Mouse (Mus musculus) embryonic facial prominence, embryonic 10.5 days (tissue): ENCODE data around the gene Wrap53. TPM values are rescaled to one million over a fixed set of nuclear protein-coding genes. Genes with fewer than 3 reads are reported as not detected.

ENCODE experiments used
- DNase-seq: peaks from one replicate; pipeline ENCODE4 v3.0.0-alpha.2; 2017; ENCODE audit warnings: low spot score
- H3K27ac ChIP-seq: fragments of 300-500 bp; sonication (generic); replicated peaks from 2 replicates; pipeline ENCODE4 v1.5.1; 2016; ENCODE audit warnings: mild to moderate bottlenecking
- H3K27me3 ChIP-seq: fragments of 300-500 bp; sonication (generic); replicated peaks from 2 replicates; pipeline ENCODE4 v1.6.1; 2016; ENCODE audit warnings: low read depth, mild to moderate bottlenecking; ENCODE audit not compliant: poor library complexity, severe bottlenecking
- H3K36me3 ChIP-seq: fragments of 300-500 bp; sonication (generic); replicated peaks from 2 replicates; pipeline ENCODE4 v1.6.1; 2016; ENCODE audit warnings: mild to moderate bottlenecking, moderate library complexity
- H3K4me1 ChIP-seq: fragments of 300-500 bp; sonication (generic); 2 replicates; pipeline ENCODE4 v1.6.1; 2016
- H3K4me3 ChIP-seq: fragments of 300-500 bp; sonication (generic); 2 replicates; pipeline ENCODE4 v1.5.1; 2016; ENCODE audit warnings: mild to moderate bottlenecking, moderate library complexity
- H3K9me3 ChIP-seq: fragments of 300-500 bp; sonication (generic); 2 replicates; pipeline ENCODE4 v1.6.1; 2016; ENCODE audit warnings: mild to moderate bottlenecking
- WGBS: fragments of 180-500 bp; shearing (Covaris S2); methylation state at CpG from one replicate; pipeline ENCODE4 v1.1.7; 2016; 5-methylcytosine and 5-hydroxymethylcytosine counted together
- polyA plus RNA-seq: library from polyadenylated mRNA; unstranded; fragments of >200 nt; fragmentation: Nextera tagmentation; extraction: Ambion mirVana; gene quantifications from 2 replicates; pipeline ENCODE4 v1.2.1, GENCODE M21; 2016

The Wrap53 gene
- polyA plus RNA-seq, 1 experiment from 2014 or later, result 43.5 TPM

GRCm38 (mm10) chr11:69580572-69581146 lies 604 bp upstream of the Wrap53 start:
- Histone ChIP-seq H3K4me3 (peak overlapping the region; percentile 91), H3K4me1 (peaks cover 40% of the 10 kb centered on the region), H3K27ac (peak overlapping the region; percentile 93), H3K9me3 (no peaks in the 10 kb centered on the region), H3K27me3 (no peaks in the 10 kb centered on the region), H3K36me3 (peaks cover 46% of the 10 kb centered on the region)
- DNase-seq, result no peak
- WGBS, result under 1% methylated on average over 25 of the region's 25 CpGs

- H3K27ac ChIP-seq, result peak overlapping the region; percentile 93
- H3K36me3 ChIP-seq, result peaks cover 51% of the 10 kb centered on the region
- H3K4me3 ChIP-seq, result peak overlapping the region; percentile 91
- H3K27me3 ChIP-seq, result no peaks in the 10 kb centered on the region
- WGBS, result 3% methylated on average over 39 of the region's 39 CpGs
- H3K9me3 ChIP-seq, result no peaks in the 10 kb centered on the region
- DNase-seq, result peak; percentile 98
- H3K4me1 ChIP-seq, result peaks cover 46% of the 10 kb centered on the region
Measured at GRCm38 (mm10) chr11:69579128-69580017, 682 bp downstream of the Wrap53 start.

GRCm38 (mm10) chr11:69578301-69578700 lies 1.8 kb downstream of the Wrap53 start:
- no peak for DNase-seq
- Histone ChIP-seq H3K36me3 (peaks cover 51% of the 10 kb centered on the region), H3K4me3 (peak overlapping the region; percentile 91), H3K9me3 (no peaks in the 10 kb centered on the region), H3K27me3 (no peaks in the 10 kb centered on the region), H3K27ac (peak overlapping the region; percentile 93), H3K4me1 (peaks cover 46% of the 10 kb centered on the region)
- WGBS, result 15% methylated on average over 15 of the region's 15 CpGs

- peaks cover 62% of the 10 kb centered on the region for H3K36me3 ChIP-seq
- peaks cover 35% of the 10 kb centered on the region for H3K4me1 ChIP-seq
- DNase-seq, result no peak
- no peaks in the 10 kb centered on the region for H3K27me3 ChIP-seq
- WGBS, result 75% methylated on average over 5 of the region's 5 CpGs
- H3K4me3 ChIP-seq, result no peak overlapping the region
- no peaks in the 10 kb centered on the region for H3K9me3 ChIP-seq
- H3K27ac ChIP-seq, result no peak overlapping the region
Measured at GRCm38 (mm10) chr11:69576307-69576706, 3.7 kb downstream of the Wrap53 start.

GRCm38 (mm10) chr11:69575220-69575619 lies 4.8 kb downstream of the Wrap53 start:
- 69% methylated on average over 3 of the region's 3 CpGs for WGBS
- no peak for DNase-seq

GRCm38 (mm10) chr11:69565131-69565530 lies 14.9 kb downstream of the Wrap53 start:
- 80% methylated on average over 8 of the region's 8 CpGs for WGBS
- Histone ChIP-seq H3K9me3 (no peaks in the 10 kb centered on the region), H3K27me3 (peaks cover 6% of the 10 kb centered on the region; the same call in 1 of the 2 replicates), H3K4me3 (no peak overlapping the region), H3K27ac (no peak overlapping the region), H3K4me1 (peaks cover 58% of the 10 kb centered on the region), H3K36me3 (peaks cover 92% of the 10 kb centered on the region)
- no peak for DNase-seq

More at GRCm38 (mm10) chr11:69575220-69575619, 4.8 kb downstream of the Wrap53 start:
- Histone ChIP-seq H3K4me3 (no peak overlapping the region; the same call in 1 of the 2 replicates), H3K9me3 (no peaks in the 10 kb centered on the region), H3K36me3 (peaks cover 73% of the 10 kb centered on the region), H3K27me3 (no peaks in the 10 kb centered on the region), H3K27ac (no peak overlapping the region), H3K4me1 (peaks cover 35% of the 10 kb centered on the region)

- peaks cover 84% of the 10 kb centered on the region for H3K36me3 ChIP-seq
- no peaks in the 10 kb centered on the region for H3K9me3 ChIP-seq
- no peak for DNase-seq
- H3K27me3 ChIP-seq, result peaks cover 6% of the 10 kb centered on the region; the same call in 1 of the 2 replicates
- H3K27ac ChIP-seq, result 0 out of 2 replicates have a peak overlapping the region, but pooled peaks have one; percentile 26
- H3K4me1 ChIP-seq, result peaks cover 65% of the 10 kb centered on the region
- H3K4me3 ChIP-seq, result no peak overlapping the region
- WGBS, result 55% methylated on average over 3 of the region's 3 CpGs
Measured at GRCm38 (mm10) chr11:69564391-69564790, 15.7 kb downstream of the Wrap53 start.

GRCm38 (mm10) chr11:69563373-69563772 lies 16.7 kb downstream of the Wrap53 start:
- H3K27me3 ChIP-seq, result peaks cover 6% of the 10 kb centered on the region; the same call in 1 of the 2 replicates
- WGBS, result 67% methylated on average over 13 of the region's 13 CpGs
- peak; percentile 48 for DNase-seq
- H3K36me3 ChIP-seq, result peaks cover 76% of the 10 kb centered on the region
- H3K4me3 ChIP-seq, result peak overlapping the region; percentile 1; the same call in 1 of the 2 replicates
- H3K4me1 ChIP-seq, result peaks cover 75% of the 10 kb centered on the region
- no peaks in the 10 kb centered on the region for H3K9me3 ChIP-seq
- H3K27ac ChIP-seq, result peak overlapping the region; percentile 36

GRCm38 (mm10) chr11:69560896-69561854 lies 18.9 kb downstream of the Wrap53 start:
- peak; percentile 81 for DNase-seq
- peaks cover 97% of the 10 kb centered on the region for H3K4me1 ChIP-seq
- H3K36me3 ChIP-seq, result peaks cover 65% of the 10 kb centered on the region
- peak overlapping the region; percentile 97 for H3K27ac ChIP-seq
- H3K4me3 ChIP-seq, result peak overlapping the region; percentile 89
- H3K27me3 ChIP-seq, result peaks cover 22% of the 10 kb centered on the region
- H3K9me3 ChIP-seq, result no peaks in the 10 kb centered on the region
- 10% methylated on average over 16 of the region's 16 CpGs for WGBS

- no peaks in the 10 kb centered on the region for H3K9me3 ChIP-seq
- peaks cover 25% of the 10 kb centered on the region for H3K27me3 ChIP-seq
- H3K27ac ChIP-seq, result peak within 1 kb of the TSS; percentile 97
- WGBS, result under 1% methylated on average over 59 of the region's 59 CpGs
- H3K36me3 ChIP-seq, result peaks cover 65% of the 10 kb centered on the region
- peaks cover 95% of the 10 kb centered on the region for H3K4me1 ChIP-seq
- H3K4me3 ChIP-seq, result peak within 1 kb of the TSS; percentile 89
- DNase-seq, result peak; percentile 89
Measured at GRCm38 (mm10) chr11:69559851-69560765, 19.9 kb downstream of the Wrap53 start, which contains the start of gene Efnb3. Gene Efnb3, minus strand, starts transcription at chr11:69560205.

- Histone ChIP-seq H3K4me1 (peaks cover 95% of the 10 kb centered on the region), H3K27me3 (peaks cover 25% of the 10 kb centered on the region), H3K4me3 (peak overlapping the region; percentile 89), H3K36me3 (peaks cover 65% of the 10 kb centered on the region), H3K27ac (peak overlapping the region; percentile 97), H3K9me3 (no peaks in the 10 kb centered on the region)
- WGBS, result 8% methylated on average over 5 of the region's 5 CpGs
- no peak for DNase-seq
Measured at GRCm38 (mm10) chr11:69559183-69559582, 20.9 kb downstream of the Wrap53 start.
